Mouse (Mus musculus) frontal cortex, adult 2 months (tissue): ENCODE results near the gene Nav3. TPM values are rescaled to one million over a fixed set of nuclear protein-coding genes. Genes with fewer than 3 reads are reported as not detected.
"Not testable (repeated sequence)": the region's sequence is repeated elsewhere in the genome, so short reads cannot be mapped to it uniquely, and the experiment has no call there.

Source experiments
- DNase-seq, 2 experiments: peaks; one replicate each; pipeline ENCODE4 v3.0.0; 2022; ENCODE audit warnings: low spot score in 1 of 2; ENCODE audit errors: extremely low spot score in 1 of 2
- polyA plus RNA-seq: library from polyadenylated mRNA; depleted of rRNA; stranded (reverse); fragments of >200 nt; gene quantifications from 2 replicates; pipeline ENCODE4 v1.2.3, GENCODE M21; 2012

Gene Nav3
- polyA plus RNA-seq, 1 experiment, result 34.3 TPM

DNA sequence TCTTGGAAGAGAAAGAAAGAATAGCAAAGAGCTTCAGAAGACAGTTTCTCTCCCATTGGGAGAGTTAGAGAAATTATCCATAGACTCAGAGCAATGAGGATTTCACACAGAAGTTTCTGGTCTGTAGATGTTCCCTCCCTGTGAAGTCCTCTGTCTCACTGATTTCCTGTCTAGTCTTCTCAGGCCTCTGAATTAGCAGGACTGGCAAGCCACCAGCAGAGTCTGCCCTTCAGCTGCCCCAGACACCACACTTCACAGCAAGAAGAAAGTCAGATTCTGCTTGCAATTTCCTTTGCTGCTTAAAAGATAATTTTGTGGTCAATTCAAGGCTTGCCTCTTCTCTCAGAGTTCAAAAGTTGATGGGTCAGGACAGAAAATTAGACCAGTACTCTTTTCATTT, 361.6 kb downstream of the Nav3 start:
- DNase-seq, result no peak

DNA sequence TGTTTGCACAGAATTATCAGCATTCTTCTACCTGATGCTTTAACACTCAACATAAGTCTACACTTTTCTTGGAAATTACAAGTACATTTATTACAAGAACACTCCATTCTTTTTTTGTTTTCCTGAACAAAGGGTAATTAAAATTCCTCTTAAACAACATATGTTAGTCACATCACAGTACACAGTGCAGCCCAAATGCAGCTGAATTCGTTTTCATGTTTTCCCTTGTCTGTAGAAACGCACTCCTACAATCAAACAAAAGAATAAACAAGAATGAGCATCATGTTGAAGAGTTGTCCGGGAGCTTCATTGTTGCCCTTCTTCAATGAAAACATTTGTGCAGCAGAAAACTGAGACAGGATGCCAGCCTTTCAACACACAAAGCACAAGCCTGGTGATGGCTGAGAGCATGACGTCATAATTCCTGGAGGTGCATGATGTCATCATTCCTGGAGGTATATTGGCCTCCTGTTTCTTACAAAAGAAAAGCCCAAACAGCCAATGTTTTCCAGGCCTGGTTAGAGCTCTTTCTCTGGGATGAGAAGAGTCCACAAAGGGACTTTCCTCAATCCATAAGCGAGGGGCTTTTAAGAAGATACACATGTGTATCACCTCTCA, 367.5 kb downstream of the Nav3 start:
- no peak for DNase-seq

DNA sequence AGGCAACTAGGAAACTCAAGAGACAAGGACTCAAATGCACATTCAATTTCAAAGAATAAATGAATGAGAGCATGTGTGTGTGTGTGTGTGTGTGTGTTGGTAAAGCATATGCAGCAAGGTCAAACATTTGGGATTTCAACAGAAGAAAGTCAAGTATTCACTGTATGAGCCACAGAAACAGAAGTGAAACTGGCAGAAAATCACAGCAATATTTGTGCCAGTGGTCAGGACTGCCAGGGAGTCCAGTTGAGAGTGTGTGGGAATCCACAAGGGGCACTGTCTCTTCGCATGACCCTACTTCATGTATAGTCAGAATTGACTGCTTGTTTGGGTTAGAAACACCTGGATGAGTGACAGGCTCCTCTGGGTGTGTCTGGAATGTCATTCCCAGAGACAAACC, 370.1 kb downstream of the Nav3 start:
- no peak for DNase-seq

DNA sequence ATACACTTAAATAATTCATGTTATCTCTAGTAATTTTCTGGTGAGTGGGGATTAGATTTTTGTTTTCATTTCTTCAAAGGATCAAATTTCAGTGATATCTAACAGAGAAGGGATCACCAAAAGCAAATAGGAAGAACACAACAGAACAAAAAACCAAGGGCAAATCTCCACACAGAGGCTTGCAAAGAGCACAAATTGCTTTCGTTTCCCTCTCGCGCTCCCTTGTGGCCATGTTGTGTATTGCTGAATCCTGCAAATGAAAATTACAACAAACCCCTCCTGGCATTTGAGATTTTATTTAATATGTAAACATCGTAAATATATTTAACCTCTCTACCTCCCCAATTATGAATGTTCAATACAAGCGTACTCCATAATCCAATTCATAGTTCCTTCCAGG, 370.8 kb downstream of the Nav3 start:
- peak in 1 of 2 experiments; percentile 70 for DNase-seq

DNA sequence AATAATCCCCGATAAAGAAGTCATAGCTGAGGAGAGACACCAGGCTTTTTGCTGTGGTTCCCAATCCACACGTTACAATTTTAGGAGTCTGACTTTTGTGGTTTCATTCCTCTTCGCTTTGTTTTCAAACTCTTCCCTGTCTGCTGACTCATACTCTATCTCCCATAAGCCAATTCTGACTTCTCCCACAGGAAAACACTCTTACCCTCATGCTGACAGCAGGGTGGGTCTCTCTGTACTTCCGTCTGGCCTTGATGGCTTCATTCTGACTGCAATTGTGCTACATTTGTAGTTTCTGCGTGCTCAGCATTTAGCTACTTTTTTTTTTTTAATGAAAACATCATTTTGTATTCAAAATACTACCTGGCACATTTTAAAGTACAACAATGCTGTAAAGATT, 379.4 kb downstream of the Nav3 start:
- peak in 1 of 2 experiments; percentile 42 for DNase-seq

DNA sequence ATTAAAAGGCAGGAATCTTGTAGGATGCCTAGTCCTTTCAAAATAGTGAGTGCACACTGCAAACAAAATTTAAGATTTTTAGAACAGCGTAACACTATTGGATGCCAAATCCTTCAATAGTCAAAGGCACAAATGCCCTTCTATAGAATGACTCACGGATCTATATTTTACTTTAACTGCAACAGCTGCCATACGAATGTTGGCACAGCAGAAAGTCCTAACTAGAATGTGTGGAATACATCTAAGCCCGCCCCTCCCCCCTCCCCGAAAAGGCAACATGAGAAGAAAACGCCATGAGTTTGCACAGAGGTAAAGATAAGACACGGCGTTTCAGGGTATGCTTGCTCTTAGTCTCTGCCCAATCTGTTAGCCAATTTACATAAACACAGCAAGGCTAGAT, 383.6 kb downstream of the Nav3 start:
- peak in 1 of 2 experiments; percentile 42 for DNase-seq

DNA sequence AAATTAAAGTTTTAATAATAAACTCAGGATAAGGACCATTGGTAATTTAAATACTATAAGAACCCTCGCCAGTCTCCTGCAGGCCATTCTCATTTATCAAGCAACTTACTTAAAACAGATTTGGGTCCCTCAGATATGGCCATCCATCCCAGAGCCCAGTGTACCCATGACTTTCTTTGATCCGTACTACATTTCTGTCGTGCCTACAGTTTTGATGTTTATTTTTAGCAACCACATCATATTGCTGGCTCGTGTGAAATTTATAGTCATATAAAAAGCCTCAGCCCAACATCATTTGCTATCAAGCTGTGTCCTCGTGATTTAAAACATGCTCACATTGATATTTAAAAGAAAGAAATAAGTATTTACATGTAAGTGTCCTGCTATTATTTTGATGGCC, 394.8 kb downstream of the Nav3 start:
- DNase-seq, result no peak

DNA sequence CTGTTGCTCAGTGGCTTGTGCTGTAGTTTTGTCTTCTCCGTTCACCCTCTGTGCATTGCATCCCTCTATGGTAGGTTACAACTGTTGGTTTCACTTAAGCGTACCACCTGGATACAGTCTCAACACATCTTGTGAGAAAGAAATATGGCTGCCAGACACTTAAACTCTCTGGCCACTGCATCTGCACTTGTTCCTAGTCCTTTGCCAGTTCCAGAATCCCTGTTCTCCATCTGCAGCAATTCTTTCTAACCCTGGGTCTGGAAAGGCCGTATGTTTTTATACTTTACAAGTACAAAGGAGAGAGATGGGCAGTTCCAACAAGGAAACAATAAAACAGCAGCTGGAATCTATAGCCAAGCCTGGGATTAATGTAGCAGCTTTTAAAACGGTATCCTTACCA, 418.5 kb downstream of the Nav3 start:
- DNase-seq, result no peak

DNA sequence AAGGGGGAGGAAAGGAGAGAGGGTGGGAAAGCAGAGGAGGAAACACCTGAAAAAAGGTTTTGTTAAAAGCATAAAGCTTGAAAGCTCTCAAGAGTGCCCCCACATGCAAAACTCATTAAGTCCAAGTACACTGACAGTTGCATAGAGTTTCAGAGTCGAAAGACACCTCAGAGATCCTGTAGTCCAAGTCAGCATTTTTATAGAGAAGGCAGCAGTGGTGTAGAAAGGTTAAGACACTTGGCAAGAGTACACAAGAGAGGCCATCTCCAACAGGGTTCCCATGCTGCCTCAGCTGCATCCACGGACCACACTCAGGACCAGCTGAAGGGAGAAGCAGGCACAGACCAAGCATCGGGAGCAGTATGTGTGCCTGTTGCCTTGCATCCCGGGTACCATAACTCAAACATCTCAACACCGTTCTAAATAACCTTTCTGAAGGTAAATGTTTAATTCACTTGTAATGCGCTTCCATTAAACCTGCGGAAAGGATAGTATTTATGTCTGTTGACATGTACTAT, 421.4 kb downstream of the Nav3 start:
- DNase-seq, result no peak

DNA sequence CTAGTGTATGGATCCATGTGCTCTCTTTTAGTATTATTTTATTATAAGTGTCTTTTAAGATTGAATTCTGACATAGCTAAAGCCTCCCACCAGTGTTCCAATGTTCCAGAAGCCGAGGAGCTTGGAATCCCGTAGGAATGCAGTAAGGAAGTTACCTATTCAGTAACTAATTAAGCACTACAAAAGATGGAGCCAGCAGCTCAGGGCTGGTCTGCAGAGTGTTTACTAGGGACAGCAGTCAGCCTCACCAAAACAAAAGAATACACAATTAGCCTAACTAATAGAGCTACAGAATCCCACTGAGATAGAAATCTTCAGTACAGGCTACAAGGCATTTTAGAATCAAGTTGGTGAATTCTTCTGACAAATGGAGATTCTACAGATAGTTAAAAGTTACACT, 431.1 kb downstream of the Nav3 start:
- DNase-seq, result not testable (repeated sequence)

DNA sequence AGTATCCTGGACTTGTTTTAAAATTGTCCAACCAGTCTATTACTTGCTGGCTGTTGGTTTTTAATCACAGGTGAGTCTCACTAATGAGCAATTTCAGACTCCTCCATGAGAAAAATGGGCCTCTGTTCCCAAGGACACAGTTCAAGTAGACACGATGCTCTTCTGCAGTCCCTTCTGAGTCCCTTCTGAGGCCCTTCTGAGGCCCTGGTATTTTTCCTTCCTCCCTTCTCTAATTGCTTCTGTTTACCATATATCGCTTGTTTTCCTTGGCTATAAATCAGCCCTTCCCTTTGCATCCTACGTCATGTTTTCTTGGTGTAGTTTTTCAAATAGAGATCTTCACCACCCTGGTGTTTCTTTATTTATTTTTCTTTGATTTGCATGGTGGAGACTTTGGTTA, 433.9 kb downstream of the Nav3 start:
- no peak for DNase-seq

DNA sequence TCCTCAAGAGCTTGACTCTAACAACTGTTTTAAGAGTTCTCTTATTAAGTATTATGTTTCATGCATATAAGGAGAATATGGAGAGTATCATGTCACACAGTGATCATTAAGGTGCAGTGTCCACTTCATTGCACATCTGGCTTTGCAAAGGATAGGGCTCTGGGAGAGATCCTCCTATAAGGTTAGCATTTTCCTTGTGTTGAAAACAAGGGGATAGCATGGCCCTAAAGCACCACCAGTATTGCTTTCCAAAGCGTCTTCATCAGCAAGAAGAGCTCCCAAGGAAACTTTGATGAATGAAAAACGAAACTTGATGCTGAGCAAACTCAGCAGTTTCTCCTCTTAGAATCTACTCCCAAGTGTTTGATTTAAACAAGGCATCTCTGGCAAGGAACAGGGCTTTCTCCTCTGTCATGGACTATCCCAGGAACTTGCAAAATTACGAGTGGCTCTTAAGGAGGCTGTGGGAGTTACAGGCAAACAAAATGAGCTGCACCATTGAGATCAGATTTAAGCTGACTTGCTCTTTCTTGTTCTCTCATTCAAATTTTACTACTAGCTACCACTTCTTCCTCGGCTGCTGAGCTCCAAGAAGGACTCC, 436.6 kb downstream of the Nav3 start:
- DNase-seq, result no peak

DNA sequence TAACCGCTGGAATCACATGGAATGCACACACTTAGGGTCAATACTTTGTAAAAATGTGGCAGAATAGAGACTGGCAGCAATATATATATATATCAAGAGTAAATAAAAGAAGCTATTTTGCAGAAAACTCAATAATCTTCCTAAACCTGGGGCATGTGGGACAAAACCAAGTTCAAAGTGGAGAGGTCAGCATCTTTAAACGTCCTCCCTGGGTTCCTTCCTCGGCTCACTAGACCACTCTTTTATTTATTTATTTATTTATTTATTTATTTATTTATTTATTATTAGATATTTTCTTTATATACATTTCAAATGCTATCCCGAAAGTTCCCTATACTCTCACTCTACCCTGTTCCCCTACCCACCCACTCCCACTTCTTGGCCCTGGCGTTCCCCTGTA, 454.7 kb downstream of the Nav3 start:
- not testable (repeated sequence) for DNase-seq

DNA sequence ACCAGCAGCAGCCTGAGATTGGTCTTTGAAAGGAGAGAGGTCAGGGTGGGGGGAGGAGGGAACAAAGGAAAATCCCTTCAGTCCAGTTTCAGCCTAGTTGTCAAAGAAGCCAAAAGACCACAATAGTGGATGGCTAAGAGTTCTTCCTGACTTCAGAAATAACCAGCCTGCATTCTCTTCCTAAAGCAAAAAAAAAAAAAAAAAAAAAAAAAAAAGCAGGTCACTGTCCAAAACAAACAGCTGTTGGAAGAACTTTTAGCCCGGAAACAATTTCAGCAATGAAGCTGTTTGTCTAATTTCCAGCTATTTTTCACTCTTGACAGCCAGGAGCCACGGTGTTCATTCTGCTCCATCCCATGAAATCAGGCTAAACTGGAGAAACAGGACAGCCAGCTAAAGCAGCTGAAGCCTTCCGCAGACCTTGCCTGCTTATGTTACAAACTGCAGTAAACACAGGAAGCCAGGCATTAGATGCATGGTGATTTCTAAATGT, 455.2 kb downstream of the Nav3 start:
- DNase-seq, result no peak

DNA sequence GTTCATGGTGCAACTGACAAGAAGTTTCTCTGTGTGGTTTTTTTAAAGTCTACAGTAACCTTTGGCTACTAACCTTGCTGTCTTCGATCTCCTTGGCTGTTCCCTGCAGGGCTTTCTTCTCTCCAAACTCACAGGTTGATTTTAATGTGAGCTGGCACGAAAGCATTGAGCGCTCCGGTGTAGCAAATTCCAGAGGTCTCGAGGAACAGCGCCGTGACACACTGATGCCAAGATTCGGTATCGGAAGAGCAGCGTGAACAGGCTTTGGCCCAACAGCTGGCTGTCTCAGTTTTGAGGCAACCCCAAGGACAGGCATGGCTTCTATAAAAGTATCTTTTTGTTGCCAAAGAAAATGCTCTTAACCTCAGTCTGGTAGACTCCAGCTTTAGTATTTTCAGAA, 456.1 kb downstream of the Nav3 start:
- DNase-seq, result no peak

DNA sequence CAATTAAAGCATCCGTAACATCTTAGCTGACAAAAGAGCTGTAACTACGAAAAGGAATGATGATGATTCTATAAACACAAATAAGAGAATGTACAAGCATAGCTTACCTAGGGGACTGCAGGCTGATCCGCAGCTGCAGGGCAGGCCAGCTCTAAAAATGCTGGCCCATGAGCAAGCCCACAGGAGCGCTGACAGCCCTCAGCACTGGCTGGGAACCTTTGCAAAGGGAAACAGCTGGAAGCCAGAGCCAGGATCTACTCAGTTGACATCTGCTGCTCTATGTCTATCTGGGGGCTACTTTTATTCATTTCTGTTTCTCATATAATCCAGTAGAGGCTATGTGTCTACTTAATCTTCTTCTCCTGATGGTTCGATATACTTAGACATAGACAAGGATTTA, 461.7 kb downstream of the Nav3 start:
- DNase-seq, result no peak

DNA sequence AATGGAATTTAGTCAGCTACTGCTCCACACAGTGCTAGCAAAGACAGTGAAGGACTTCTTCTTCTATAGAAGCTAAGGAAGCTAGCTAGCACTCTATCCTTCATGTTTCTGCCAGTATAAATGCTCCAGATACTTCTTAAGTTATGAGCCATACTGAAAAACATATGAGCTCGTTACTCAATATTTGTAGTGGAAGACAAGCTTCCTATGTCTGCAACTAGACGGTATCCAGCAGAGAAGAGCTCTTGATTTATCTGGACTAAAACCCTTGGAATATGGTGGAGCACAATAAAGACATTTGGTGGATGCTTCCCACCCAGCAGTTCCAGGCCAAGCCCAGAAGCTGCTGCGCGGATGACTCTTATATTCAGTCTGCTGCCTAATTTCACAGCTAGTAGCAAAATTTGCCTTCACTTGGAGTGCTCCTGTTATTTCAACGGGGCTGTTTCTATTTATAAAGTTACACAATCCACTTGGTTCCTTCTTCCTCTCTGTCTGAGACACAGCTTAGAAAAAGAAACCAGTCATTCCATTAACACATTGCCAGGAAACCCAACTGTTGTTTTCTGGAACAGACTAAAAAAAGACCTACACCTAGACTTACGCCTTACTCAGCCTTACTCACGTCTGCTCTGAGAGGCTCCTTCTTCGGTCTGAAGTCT, 470.0 kb downstream of the Nav3 start:
- peak; percentile 72 to 77 for DNase-seq

DNA sequence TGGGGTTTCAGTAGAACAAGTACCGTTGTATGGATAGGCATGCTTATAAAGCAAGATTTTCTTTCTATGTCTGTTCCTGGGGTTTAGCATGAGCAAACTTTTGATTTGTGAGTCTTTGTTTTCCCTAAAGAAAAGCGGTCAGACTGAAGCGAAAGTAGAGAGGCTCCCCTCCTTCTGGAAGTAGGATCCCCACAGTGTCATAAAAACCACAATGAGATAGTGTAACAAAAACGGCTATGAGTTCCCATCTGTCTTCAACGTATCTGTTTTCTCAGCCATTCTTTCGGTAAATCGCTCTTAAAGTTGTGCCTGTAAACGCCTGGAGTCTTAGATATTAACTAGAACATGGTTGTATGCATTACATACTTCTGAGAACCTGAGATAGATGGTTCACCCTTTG, 479.7 kb downstream of the Nav3 start:
- DNase-seq, result no peak

DNA sequence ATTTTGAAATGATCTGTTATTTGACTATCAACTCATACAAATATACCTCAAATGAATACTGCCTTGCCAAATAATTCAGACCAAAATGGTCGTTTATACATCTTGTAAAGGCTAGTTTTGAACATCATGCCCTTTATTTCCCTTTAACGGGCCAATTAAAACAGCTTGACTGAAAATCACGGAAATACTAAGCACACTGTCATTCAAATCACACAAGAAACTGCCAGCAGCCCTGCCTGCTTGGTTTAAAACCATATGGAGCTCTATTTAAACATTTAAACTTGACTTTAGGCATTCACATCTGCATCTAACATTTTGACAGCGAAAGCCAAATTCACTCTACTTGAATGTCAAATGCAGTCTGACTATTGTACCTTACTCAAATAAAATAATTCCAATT, 481.8 kb downstream of the Nav3 start:
- no peak for DNase-seq

DNA sequence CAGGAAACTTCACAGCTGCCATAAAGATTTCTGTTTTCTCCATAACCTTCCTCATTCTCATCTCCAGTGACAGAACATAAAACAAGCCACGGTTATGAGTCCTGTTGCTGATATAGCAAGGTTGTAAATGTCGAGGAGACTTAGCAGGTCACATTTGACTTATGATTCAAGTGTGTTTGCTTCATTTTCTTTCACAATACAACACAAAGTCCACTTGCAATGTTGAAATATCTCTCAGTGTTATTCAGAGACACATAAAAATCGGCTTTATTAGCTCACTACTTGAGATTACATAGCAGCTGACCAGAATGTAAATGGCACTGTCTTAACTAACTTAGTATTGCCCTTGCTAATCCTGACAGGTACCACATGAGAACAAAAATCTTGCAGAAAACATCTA, 482.5 kb downstream of the Nav3 start:
- no peak for DNase-seq

DNA sequence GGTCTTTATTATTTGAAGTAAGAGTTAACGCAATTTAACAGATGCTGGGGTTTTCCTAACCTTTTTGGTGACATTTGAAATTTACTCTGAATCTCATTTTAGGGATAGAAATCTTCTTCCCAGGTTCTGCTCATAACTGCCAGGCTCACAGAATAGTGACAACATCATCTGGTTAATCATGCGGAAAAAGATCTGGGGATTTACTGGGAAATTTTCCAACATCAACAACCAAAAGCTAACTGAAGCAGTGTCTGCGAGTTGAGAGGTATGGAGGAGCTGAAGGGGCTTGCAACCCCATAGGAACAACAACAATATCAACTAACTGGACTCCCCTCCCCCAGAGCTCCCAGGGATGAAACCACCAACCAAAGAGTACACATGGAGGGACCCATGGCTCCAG, 505.7 kb downstream of the Nav3 start:
- DNase-seq, result no peak

DNA sequence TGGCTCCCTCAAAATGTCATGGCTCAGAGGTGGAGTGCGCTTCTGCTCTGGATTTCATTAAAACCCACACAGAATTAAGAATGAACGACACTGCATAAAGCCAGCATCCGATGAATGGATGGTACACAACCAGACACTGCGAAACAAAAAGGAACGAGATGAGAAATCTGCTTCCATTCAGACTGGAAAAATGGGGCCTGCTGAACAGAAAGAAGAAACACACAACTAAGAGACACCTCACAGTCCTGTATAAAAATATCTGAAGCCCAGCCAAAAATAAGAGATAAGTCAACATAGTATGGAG, 526.7 kb downstream of the Nav3 start:
- DNase-seq, result no peak
